Comparison of ENCODE assay signal across 21 mouse cellular contexts in the genomic region with DNA sequence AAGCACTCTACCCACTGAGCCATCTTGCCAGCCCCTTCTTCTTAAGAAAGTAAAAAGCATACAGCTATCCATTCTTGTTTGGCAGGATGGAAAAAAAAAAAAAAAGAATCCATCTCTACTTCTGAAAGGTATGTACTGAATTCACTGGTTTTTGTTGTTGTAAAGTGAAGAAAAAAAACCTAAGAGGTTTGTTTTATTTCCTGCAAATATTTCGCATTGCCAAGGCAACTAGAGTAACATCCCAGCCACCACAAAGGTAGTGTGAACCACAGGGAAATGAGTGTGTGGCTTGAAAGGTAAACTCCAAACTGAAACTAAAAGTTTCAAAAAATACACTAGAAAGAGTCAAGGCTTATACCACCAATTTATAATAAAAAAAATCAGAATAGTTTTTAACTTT.
DNase-seq lines count a peak whose midpoint lies in the region; ATAC-seq and TF ChIP-seq lines count a peak whose summit lies in the region.
"Had no signal": no experiment of that assay in that cellular context is flagged by ENCODE, and none has a peak within 500 bp of the region (broad histone marks: within the 10 kb centered on the region; RNA-seq: fewer than 3 reads in every experiment).

No protein-coding gene starts in this region.

- peak overlapping the region; percentile 62; the same call in 1 of the 2 replicates for H3K27ac ChIP-seq in spleen, adult 2 months (ENCODE audit: insufficient read depth, low read length)
- H3K27ac ChIP-seq: embryonic facial prominence, embryonic 15.5 days; heart, embryonic 15.5 days; hindbrain, embryonic 15.5 days; liver, embryonic 14.5 days; lung, embryonic 15.5 days; neural tube, embryonic 12.5 days; stomach, embryonic 15.5 days had no signal

- peak; percentile 95 for ATAC-seq in CD4-positive, CD25-positive, alpha-beta regulatory T cell, adult 4 months
- ATAC-seq in inflammation-experienced regulatory T-cells, adult 6 months: peak; percentile 96
- ATAC-seq in monocyte, adult 5-6 weeks (replicated peaks; ENCODE audit: insufficient number of reproducible peaks, low FRiP score, low TSS enrichment, poor library complexity, severe bottlenecking): no peak
- ATAC-seq: forebrain, embryonic 14.5 days; intestine, embryonic 16.5 days had no signal

- H3K4me1 ChIP-seq in spleen, adult 2 months (ENCODE audit: control insufficient read depth, insufficient read depth, insufficient read length): 0 out of 2 replicates have a peak, but pooled peaks cover 2% of the 10 kb centered on the region
- H3K4me1 ChIP-seq: embryonic facial prominence, embryonic 15.5 days; heart, embryonic 15.5 days; hindbrain, embryonic 15.5 days; lung, embryonic 15.5 days; neural tube, embryonic 12.5 days; stomach, embryonic 15.5 days had no signal

- no peak overlapping the region for H3K4me3 ChIP-seq in spleen, adult 2 months (ENCODE audit: extremely low read depth, insufficient read depth, insufficient read length)
- H3K4me3 ChIP-seq: embryonic facial prominence, embryonic 15.5 days; heart, embryonic 15.5 days; hindbrain, embryonic 15.5 days; lung, embryonic 15.5 days; neural tube, embryonic 12.5 days; stomach, embryonic 15.5 days had no signal

- peak in 1 of 2 experiments; percentile 58 for DNase-seq in spleen, adult 2 months (ENCODE audit: low read depth in 1 of 2, low spot score in 2 of 2)
- DNase-seq in spleen, adult 12 weeks (ENCODE audit: low spot score): no peak
- DNase-seq in thymus, postnatal 25 days: peak; percentile 25
- DNase-seq in left cerebral cortex, adult 9 months (ENCODE audit: low spot score in 2 of 2): no peak
- DNase-seq: adrenal gland, postnatal 14 days; cerebellum, adult 8-10 months; heart, postnatal 36 days; kidney, postnatal 25 days; layer of hippocampus, postnatal 36 days had no signal

- TF ChIP-seq POLR2A in spleen, adult 2 months (IDR thresholded peaks at IDR 0.05; ENCODE audit: low read depth, low read length): no peak

- WGBS in spleen, adult 2 months: 67% methylated on average over 1 of the region's 1 CpGs

- H3K27me3 ChIP-seq in spleen, adult 2 months (ENCODE audit: control insufficient read depth, insufficient read depth, low read length): no peaks in the 10 kb centered on the region
- H3K27me3 ChIP-seq: embryonic facial prominence, embryonic 15.5 days; heart, embryonic 15.5 days; hindbrain, embryonic 15.5 days; lung, embryonic 15.5 days; neural tube, embryonic 12.5 days; stomach, embryonic 15.5 days had no signal

- TF ChIP-seq CTCF in spleen, adult 2 months (IDR thresholded peaks at IDR 0.05; ENCODE audit: extremely low read depth, insufficient read depth, insufficient read length, insufficient replicate concordance): no peak

- H3K36me3 ChIP-seq in spleen, adult 2 months (ENCODE audit: control insufficient read depth, insufficient read depth, low read length): no peaks in the 10 kb centered on the region
- H3K36me3 ChIP-seq: embryonic facial prominence, embryonic 15.5 days; heart, embryonic 15.5 days; hindbrain, embryonic 15.5 days; lung, embryonic 15.5 days; neural tube, embryonic 12.5 days; stomach, embryonic 15.5 days had no signal
